Mouse (Mus musculus): ENCODE data around the gene Padi2. TPM values are rescaled to one million over a fixed set of nuclear protein-coding genes. Genes with fewer than 3 reads are reported as not detected.
A peak's percentile ranks its signal among the peaks of the same experiment; 100 is the strongest.

The Padi2 gene
- polyA plus RNA-seq, 1 experiment from 2014 or later = 3.8 TPM

DNA sequence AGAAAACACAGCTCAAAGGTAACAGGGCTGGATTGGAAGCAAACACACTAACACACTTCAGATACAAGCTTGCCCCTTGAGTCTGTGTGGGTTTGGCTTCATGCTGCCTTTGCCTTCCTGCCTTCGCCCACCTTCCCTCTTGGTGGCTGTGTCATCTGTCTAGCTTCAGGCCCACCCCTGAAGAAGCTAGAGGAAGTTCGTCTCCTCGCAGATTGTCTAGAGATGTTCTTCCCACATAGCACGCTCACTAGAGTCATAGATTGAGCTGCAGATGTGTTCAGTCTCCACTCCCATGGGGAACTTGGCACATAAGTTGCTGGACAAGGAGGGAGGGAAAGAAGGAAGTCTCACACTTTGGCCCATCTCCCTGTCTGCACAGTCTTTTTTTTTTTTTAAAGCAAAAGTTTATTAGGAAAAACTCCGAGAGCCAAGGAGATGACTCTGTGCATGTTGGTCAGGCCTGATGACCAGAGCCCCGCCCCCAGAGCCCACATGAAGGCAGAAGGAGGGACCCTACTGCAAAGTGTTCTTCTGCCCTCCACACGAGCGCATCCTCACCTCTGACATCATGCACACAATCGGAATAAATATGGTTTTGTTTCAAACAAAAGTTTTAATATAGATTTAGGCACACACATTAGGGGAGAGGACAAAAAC is 57.9 kb downstream of the Padi2 start:
- Histone ChIP-seq H3K27me3 (replicated peaks) (no peaks in the 10 kb centered on the region), H3K9me3 (no peaks in the 10 kb centered on the region), H3K4me3 (replicated peaks) (no peak overlapping the region), H3K9ac (no peak overlapping the region), H3K4me2 (replicated peaks) (no peak overlapping the region), H3K36me3 (peaks cover 8% of the 10 kb centered on the region; the same call in 1 of the 2 replicates), H3K27ac (peak overlapping the region; percentile 56; the same call in 1 of the 2 replicates), H3K4me1 (replicated peaks) (peaks cover 19% of the 10 kb centered on the region)
- 74% methylated on average over 9 of the region's 9 CpGs for WGBS
- ATAC-seq = no peak

DNA sequence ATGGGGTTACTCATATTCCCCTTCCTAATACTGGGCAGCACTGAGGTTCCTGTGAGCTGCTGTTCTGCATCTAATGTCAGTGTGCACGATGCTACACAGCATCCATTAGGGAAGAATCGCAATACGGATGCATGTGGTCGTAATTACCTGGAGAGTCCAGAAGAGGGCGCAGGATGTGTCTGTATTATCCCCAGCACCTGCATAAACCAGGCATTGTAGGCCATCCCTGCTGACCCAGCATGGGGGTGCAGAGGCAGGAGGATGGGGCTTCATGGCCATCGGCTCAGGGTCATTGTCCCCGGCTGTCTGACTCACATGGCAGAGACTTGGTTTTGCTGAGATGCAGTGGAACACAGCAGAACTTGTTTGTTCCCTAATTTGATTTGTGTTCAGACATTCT is 58.5 kb downstream of the Padi2 start:
- H3K4me2 ChIP-seq (replicated peaks) = no peak overlapping the region
- no peak overlapping the region for H3K27ac ChIP-seq
- H3K4me1 ChIP-seq (replicated peaks) = peaks cover 19% of the 10 kb centered on the region
- H3K27me3 ChIP-seq (replicated peaks) = no peaks in the 10 kb centered on the region
- H3K36me3 ChIP-seq = peaks cover 8% of the 10 kb centered on the region; the same call in 1 of the 2 replicates
- ATAC-seq = no peak
- no peak overlapping the region for H3K9ac ChIP-seq
- WGBS = 21% methylated on average over 7 of the region's 7 CpGs
- H3K4me3 ChIP-seq (replicated peaks) = no peak overlapping the region
- H3K9me3 ChIP-seq = no peaks in the 10 kb centered on the region

DNA sequence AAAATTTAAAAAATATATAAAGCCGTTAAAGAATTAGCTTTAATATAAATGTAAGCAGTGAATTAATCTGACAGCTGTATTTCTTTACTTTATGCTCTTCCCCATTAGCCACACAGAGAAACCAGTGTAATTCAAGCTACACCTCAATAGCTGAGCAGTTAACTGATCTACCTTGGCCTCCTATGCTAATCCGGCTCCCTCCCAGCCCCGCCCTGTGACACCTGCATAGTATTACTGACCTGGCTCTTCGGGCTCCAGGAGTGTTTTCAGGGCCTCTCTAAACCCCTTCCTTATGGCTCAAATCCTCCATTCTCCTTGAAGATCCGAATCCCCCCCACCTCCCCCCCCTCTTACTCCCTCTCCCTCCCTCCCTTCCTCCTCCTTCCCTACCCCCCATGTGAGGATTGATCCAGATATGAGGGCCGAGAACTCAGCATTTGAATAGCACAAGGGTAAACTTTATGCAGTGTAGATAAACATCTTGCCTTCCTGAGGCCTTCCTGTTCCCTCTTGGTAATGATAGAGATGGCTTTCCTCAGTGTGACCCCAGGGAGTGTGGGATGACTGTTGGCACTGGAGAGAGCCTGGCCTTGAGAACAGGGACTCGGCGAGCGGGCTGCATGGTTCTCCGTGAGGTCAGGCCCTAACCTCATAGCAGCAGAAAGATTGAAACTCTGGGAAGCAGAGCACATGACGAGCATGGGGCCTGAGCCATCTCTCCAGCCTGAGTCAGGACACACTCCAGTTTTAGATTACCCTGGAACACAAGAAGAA is 61.4 kb downstream of the Padi2 start:
- 73% methylated on average over 11 of the region's 11 CpGs for WGBS

DNA sequence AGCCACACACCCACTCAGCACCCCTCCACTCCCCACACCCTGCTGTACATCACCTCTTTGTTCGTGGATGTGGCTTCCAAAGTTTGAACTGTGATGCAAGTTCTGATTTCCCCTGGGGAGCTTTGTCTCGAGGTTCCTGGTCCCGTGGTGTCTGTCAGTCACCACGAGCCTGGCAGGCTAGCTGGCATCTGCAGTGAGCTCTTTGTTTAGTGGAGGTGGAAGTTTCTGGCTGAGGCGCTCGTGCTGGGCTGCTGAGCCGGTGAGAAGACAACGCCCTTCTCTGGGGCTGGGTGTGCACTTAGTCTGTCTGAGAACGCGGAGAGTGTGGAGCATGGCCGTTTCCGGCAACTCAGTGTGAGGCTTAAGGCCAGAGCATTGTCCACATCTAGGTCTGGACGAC is 65.5 kb downstream of the Padi2 start:
- Histone ChIP-seq H3K27me3 (replicated peaks) (no peaks in the 10 kb centered on the region), H3K27ac (no peak overlapping the region), H3K36me3 (peaks cover 48% of the 10 kb centered on the region), H3K4me2 (replicated peaks) (no peak overlapping the region), H3K4me1 (replicated peaks) (0 out of 2 replicates have a peak, but pooled peaks cover 5% of the 10 kb centered on the region), H3K9me3 (no peaks in the 10 kb centered on the region), H3K4me3 (replicated peaks) (no peak overlapping the region), H3K9ac (no peak overlapping the region)
- ATAC-seq = no peak
- 89% methylated on average over 13 of the region's 13 CpGs for WGBS

More for the DNA sequence above, 61.4 kb downstream of the Padi2 start:
- no peak overlapping the region for H3K9ac ChIP-seq
- no peak overlapping the region for H3K4me2 ChIP-seq (replicated peaks)
- no peaks in the 10 kb centered on the region for H3K27me3 ChIP-seq (replicated peaks)
- H3K27ac ChIP-seq = no peak overlapping the region
- H3K36me3 ChIP-seq = peaks cover 30% of the 10 kb centered on the region
- no peak overlapping the region for H3K4me3 ChIP-seq (replicated peaks)
- no peak for ATAC-seq
- H3K4me1 ChIP-seq (replicated peaks) = peaks cover 13% of the 10 kb centered on the region
- H3K9me3 ChIP-seq = no peaks in the 10 kb centered on the region

DNA sequence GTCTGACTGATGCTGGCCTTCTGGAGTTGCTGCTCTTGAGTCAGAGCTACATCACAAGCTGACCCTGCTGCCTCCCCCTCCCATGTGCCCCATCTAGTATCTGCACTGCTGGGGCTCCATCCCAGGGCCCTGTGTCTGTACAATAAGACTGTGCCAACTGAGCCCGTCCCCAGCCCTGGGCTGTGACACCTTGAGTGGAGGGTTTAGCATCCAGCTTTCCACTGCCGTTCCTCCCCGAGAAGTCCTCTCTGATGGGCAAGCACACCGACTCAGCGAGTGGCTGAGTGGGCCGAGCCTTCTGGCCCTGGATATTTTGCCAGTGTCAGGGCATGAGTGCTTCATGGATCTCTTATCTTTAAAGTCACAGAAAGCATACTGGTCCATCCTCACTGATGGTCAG is 68.3 kb downstream of the Padi2 start:
- Histone ChIP-seq H3K4me2 (replicated peaks) (no peak overlapping the region), H3K27me3 (replicated peaks) (no peaks in the 10 kb centered on the region), H3K36me3 (peaks cover 46% of the 10 kb centered on the region), H3K9ac (no peak overlapping the region), H3K27ac (no peak overlapping the region), H3K4me1 (replicated peaks) (peaks cover 19% of the 10 kb centered on the region), H3K9me3 (no peaks in the 10 kb centered on the region), H3K4me3 (replicated peaks) (no peak overlapping the region)
- WGBS = 93% methylated on average over 6 of the region's 6 CpGs
- no peak for ATAC-seq

DNA sequence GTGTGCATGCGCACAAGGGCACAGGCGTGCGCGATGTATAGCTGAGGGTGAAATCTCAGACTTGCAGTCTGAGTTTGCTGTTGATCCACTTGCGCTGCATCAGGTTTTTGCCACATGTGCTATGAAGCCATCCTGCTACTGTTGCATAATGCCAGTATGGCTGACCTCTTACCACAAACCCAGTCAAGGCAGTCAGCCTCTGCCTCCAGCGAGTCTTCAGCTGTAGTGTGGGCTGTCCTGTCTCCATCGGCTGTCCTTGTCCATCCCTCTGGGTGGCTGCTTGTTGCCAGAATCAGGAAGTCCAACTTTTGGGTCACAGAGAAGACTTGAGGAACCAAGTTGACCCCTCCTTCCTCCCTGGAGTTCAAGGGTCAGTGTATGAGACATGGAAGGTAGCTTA is 69.2 kb downstream of the Padi2 start:
- no peak for ATAC-seq
- WGBS = 96% methylated on average over 7 of the region's 7 CpGs
- Histone ChIP-seq H3K4me3 (replicated peaks) (no peak overlapping the region), H3K27ac (no peak overlapping the region), H3K4me1 (replicated peaks) (peaks cover 19% of the 10 kb centered on the region), H3K9ac (no peak overlapping the region), H3K36me3 (peaks cover 46% of the 10 kb centered on the region), H3K4me2 (replicated peaks) (no peak overlapping the region), H3K27me3 (replicated peaks) (no peaks in the 10 kb centered on the region), H3K9me3 (no peaks in the 10 kb centered on the region)

DNA sequence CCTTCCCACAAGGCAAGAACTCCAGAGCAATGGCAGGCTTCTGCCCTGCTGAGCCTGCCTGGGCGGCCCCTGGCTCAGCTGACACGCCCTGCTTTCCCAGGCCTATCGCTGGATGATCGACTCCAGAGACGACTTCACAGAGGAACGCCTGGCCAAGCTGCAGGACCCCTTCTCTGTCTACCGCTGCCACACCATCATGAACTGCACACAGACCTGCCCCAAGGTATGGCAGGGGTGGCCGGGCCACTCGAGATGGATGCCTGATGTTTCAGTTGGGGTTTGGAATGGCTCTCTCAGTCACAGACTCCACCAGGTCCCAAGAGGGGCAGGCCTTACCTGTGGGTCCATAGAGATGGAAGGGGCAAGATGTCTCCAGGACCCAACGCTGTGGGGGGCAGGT is 71.1 kb downstream of the Padi2 start:
- ATAC-seq = peak; percentile 42; the same call in 1 of the 2 replicates
- WGBS = 63% methylated on average over 10 of the region's 10 CpGs
- Histone ChIP-seq H3K9ac (no peak overlapping the region), H3K4me3 (replicated peaks) (no peak overlapping the region), H3K4me2 (replicated peaks) (no peak overlapping the region), H3K27me3 (replicated peaks) (no peaks in the 10 kb centered on the region), H3K36me3 (peaks cover 33% of the 10 kb centered on the region), H3K4me1 (replicated peaks) (peaks cover 19% of the 10 kb centered on the region), H3K27ac (peak overlapping the region; percentile 56; the same call in 1 of the 2 replicates), H3K9me3 (no peaks in the 10 kb centered on the region)

DNA sequence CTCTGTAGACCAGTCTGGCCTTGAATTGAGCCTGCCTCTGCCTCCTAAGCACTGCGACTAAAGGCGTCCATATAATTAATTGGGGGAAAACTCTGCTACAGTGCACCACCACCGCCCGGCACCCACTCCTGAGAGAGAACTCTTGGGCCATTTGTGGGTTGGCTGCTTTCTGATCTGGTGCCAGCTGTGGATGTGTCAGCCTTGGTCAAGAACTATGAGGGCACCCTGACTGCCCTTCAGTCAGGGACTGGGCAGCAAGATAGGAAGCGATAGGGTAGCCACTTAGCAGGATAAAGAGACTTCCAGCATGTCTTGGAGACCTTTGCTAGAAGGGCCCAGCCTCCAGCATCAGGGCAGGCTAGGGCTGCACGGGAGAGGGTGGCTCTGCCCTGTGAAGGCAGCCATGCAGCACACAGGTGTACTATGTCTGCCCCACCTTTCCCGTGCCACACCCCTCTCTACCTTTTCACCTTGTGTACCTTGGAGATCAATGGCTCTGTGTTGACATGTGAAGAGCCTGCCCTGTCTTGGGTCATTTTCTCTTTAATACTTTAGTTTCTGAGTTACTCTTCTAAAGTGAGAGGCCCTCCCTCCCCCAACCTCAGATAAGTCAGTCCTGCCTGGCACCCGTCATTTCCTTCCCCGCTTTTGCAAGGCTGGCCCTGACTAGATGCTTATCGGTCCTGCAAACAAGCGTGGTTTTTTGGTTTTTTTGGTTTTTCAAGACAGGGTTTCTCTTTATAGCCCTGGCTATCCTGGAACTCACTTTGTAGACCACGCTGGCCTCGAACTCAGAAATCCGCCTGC is 71.9 kb downstream of the Padi2 start:
- WGBS = 78% methylated on average over 14 of the region's 14 CpGs
- Histone ChIP-seq H3K4me3 (replicated peaks) (no peak overlapping the region), H3K36me3 (peaks cover 26% of the 10 kb centered on the region), H3K4me1 (replicated peaks) (peaks cover 22% of the 10 kb centered on the region), H3K9ac (no peak overlapping the region), H3K27ac (peak overlapping the region; percentile 56), H3K4me2 (replicated peaks) (no peak overlapping the region), H3K9me3 (no peaks in the 10 kb centered on the region), H3K27me3 (replicated peaks) (no peaks in the 10 kb centered on the region)
- peak; percentile 79 for ATAC-seq

DNA sequence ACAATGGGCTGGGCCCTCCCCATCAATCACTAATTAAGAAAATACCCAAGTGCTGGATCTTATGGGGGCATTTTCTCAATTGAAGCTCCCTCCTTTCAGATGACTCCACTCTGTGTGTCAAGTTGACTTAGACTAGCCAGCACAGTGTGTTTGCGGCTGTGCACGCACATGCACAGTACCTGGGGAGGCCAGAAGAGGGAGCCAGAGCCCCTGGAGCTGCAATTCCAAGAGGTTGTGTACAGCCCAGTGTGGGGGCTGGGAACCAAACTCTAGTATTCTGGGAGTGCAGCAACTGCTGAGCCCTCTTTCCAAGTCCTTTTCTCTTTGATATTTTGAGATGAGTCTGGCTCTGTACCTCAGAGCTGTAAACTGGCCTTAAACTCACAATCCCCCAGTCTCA is 75.5 kb downstream of the Padi2 start:
- Histone ChIP-seq H3K4me1 (replicated peaks) (peaks cover 24% of the 10 kb centered on the region), H3K9ac (no peak overlapping the region), H3K27ac (no peak overlapping the region), H3K36me3 (peaks cover 12% of the 10 kb centered on the region), H3K4me3 (replicated peaks) (no peak overlapping the region), H3K4me2 (replicated peaks) (no peak overlapping the region), H3K9me3 (no peaks in the 10 kb centered on the region), H3K27me3 (replicated peaks) (no peaks in the 10 kb centered on the region)
- 97% methylated on average over 2 of the region's 2 CpGs for WGBS
- ATAC-seq = no peak

DNA sequence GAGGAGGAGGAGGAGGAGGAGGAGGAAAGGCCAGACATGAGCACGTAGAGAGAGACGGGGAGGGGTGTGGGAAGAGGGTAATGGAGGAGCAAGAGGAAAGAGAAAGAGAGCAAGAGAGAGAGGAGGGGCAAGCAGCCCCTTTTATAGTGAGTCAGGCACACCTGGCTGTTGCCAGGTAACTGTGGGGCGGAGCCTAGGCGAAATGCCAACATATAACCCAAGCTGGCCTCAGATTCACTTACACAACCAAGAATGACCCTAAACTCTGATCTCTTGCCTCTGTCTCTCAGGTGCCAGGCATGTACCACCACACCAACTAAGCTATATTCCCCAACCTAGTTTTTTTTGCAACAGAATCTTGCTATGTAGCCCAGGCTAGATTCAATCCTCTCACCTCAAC is 76.7 kb downstream of the Padi2 start:
- WGBS = 35% methylated on average over 4 of the region's 4 CpGs
- H3K4me1 ChIP-seq (replicated peaks) = peaks cover 20% of the 10 kb centered on the region
- peak overlapping the region; percentile 79 for H3K27ac ChIP-seq
- H3K9me3 ChIP-seq = no peaks in the 10 kb centered on the region
- ATAC-seq = no peak
- no peaks in the 10 kb centered on the region for H3K27me3 ChIP-seq (replicated peaks)
- no peak overlapping the region for H3K4me3 ChIP-seq (replicated peaks)
- peak overlapping the region; percentile 28; the same call in 1 of the 2 replicates for H3K9ac ChIP-seq
- H3K36me3 ChIP-seq = peaks cover 12% of the 10 kb centered on the region
- H3K4me2 ChIP-seq (replicated peaks) = no peak overlapping the region

DNA sequence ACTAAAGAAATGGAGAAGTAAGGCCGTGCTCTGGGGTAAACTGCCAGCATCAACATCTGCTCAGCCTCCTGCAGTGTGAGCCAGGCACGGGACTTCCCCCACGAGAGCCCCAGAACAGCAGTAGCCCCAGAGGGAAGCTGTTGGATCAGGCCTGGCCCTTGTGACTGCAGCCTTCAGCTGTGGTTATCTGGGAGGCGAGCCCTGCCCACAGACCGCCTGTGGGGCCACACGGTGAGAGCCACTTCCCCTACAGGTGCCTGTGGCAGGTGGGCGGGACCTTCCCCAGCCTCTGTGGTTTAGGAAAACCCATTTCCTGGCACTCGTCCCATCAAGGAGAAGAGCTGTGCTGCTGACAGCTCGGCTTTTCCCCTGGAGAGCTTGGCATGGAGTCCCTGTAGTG is 77.3 kb downstream of the Padi2 start:
- ATAC-seq = peak; percentile 75
- Histone ChIP-seq H3K36me3 (peaks cover 12% of the 10 kb centered on the region), H3K27ac (peak overlapping the region; percentile 79), H3K9ac (peak overlapping the region; percentile 28; the same call in 1 of the 2 replicates), H3K4me1 (replicated peaks) (peaks cover 17% of the 10 kb centered on the region), H3K4me2 (replicated peaks) (0 out of 2 replicates have a peak overlapping the region, but pooled peaks have one; percentile 9), H3K9me3 (no peaks in the 10 kb centered on the region), H3K4me3 (replicated peaks) (no peak overlapping the region), H3K27me3 (replicated peaks) (no peaks in the 10 kb centered on the region)
- 12% methylated on average over 9 of the region's 9 CpGs for WGBS

DNA sequence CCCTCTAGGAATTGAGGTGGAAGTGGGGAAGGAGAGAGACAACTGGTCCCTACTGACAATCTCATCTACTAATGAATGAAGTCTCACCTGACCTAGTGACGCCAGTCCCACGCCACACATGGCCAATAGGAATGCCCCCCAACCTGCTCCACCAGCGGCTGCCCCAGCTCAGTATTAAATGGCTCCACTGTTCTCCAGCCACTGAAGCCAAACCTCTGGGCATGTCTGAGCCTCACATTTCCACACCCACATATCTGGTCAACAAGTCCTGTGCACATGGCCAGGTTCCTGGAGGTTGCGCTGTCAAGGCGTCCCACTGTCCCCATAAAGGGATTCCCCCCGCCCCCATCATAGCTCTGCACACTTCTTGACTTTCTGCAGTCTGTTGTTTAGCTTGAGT is 78.4 kb downstream of the Padi2 start:
- Histone ChIP-seq H3K4me2 (replicated peaks) (no peak overlapping the region), H3K9ac (no peak overlapping the region), H3K4me3 (replicated peaks) (no peak overlapping the region), H3K27me3 (replicated peaks) (no peaks in the 10 kb centered on the region), H3K4me1 (replicated peaks) (peaks cover 26% of the 10 kb centered on the region), H3K9me3 (no peaks in the 10 kb centered on the region), H3K27ac (no peak overlapping the region), H3K36me3 (peaks cover 5% of the 10 kb centered on the region)
- ATAC-seq = no peak
- 86% methylated on average over 6 of the region's 6 CpGs for WGBS
